Mouse (Mus musculus) forebrain, postnatal 0 days (tissue): Measurements from ENCODE around the gene Armc9. TPM values are rescaled to one million over a fixed set of nuclear protein-coding genes. Genes with fewer than 3 reads are reported as not detected.

Source experiments
- ATAC-seq: fragments of 200-750 bp; cut with Nextera tagmentation; 2 replicates; pipeline ENCODE4 v1.8.0; 2017; ENCODE audit warnings: mild to moderate bottlenecking, moderate library complexity
- DNase-seq: peaks from one replicate; pipeline ENCODE4 v3.0.0-alpha.2; 2015
- H3K27ac ChIP-seq: fragments of 300-500 bp; sonication (generic); 2 replicates; pipeline ENCODE4 v1.5.1; 2014; ENCODE audit warnings: low read depth, mild to moderate bottlenecking, antibody characterized with exemption, low read length, moderate library complexity, mixed read lengths
- H3K27me3 ChIP-seq: fragments of 300-500 bp; sonication (generic); 2 replicates; pipeline ENCODE4 v1.6.1; 2014; ENCODE audit warnings: mild to moderate bottlenecking, low read length, mixed read lengths; ENCODE audit not compliant: insufficient read depth
- H3K36me3 ChIP-seq: fragments of 300-500 bp; sonication (generic); 2 replicates; pipeline ENCODE4 v1.6.1; 2014; ENCODE audit warnings: mild to moderate bottlenecking, moderate library complexity; ENCODE audit not compliant: insufficient read depth
- H3K4me1 ChIP-seq: fragments of 300-500 bp; sonication (generic); 2 replicates; pipeline ENCODE4 v1.6.1; 2014; ENCODE audit warnings: antibody characterized with exemption; ENCODE audit not compliant: insufficient read depth
- H3K4me2 ChIP-seq: fragments of 300-500 bp; sonication (generic); 2 replicates; pipeline ENCODE4 v1.6.1; 2014; ENCODE audit warnings: low read depth, mild to moderate bottlenecking, moderate library complexity
- H3K4me3 ChIP-seq: fragments of 300-500 bp; sonication (generic); 2 replicates; pipeline ENCODE4 v1.5.1; 2014; ENCODE audit warnings: low read depth, low read length, mixed read lengths
- H3K9ac ChIP-seq: fragments of 300-500 bp; sonication (generic); 2 replicates; pipeline ENCODE4 v1.6.1; 2014; ENCODE audit warnings: mild to moderate bottlenecking
- H3K9me3 ChIP-seq: fragments of 300-500 bp; sonication (generic); 2 replicates; pipeline ENCODE4 v1.6.1; 2016; ENCODE audit warnings: low read length
- CTCF ChIP-seq: sonication (generic); IDR thresholded peaks from 2 replicates; pipeline ENCODE4 v1.5.1; 2016; ENCODE audit warnings: antibody characterized with exemption, control low read depth, low read depth
- WGBS: fragments of 180-500 bp; shearing (Covaris S2); extraction: QIAGEN DNeasy Blood & Tissue Kit; methylation state at CpG from one replicate; pipeline ENCODE4 v1.1.7; 2014; 5-methylcytosine and 5-hydroxymethylcytosine counted together
- polyA plus RNA-seq: library from polyadenylated mRNA; unstranded; fragments of >200 nt; fragmentation: Nextera tagmentation; extraction: Ambion mirVana; gene quantifications from 2 replicates; pipeline ENCODE4 v1.2.1, GENCODE M21; 2015
- total RNA-seq: library from RNA; depleted of rRNA; stranded (reverse); fragments of >200 nt; gene quantifications from 2 replicates; pipeline ENCODE4 v1.2.3, GENCODE M21; 2014; rRNA removed

Armc9 gene
- total and polyA plus RNA-seq, 2 experiments from 2014 or later: 29.1 to 35.2 TPM

DNA sequence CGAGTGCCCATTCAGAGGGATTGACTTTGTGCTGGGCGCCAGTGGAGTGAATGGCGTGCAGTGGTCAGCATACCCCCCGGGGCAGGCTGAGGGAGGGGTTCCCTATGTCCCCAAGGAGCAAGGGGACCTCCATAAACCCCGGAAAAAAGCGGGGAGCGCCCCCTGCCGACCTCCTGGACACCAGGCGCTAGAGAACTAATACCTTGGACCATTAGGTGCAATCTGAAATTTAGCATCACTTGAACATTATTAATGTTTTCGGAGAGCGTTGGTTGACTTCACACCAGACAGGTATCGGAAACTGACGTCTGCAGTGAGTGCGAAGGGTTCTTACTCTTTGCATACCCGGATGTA is 159.2 kb downstream of the Armc9 start:
- 0 out of 2 replicates have a peak, but pooled peaks have one; percentile 14 for TF ChIP-seq CTCF
- H3K27ac ChIP-seq: no peak overlapping the region
- no peak overlapping the region for H3K4me3 ChIP-seq
- H3K4me1 ChIP-seq: no peaks in the 10 kb centered on the region
- ATAC-seq (no peak), DNase-seq (no peak)
- 25% methylated on average over 15 of the region's 15 CpGs for WGBS
- no peaks in the 10 kb centered on the region for H3K27me3 ChIP-seq
- no peak overlapping the region for H3K4me2 ChIP-seq
- no peak overlapping the region for H3K9ac ChIP-seq
- H3K36me3 ChIP-seq: no peaks in the 10 kb centered on the region
- H3K9me3 ChIP-seq: no peaks in the 10 kb centered on the region

DNA sequence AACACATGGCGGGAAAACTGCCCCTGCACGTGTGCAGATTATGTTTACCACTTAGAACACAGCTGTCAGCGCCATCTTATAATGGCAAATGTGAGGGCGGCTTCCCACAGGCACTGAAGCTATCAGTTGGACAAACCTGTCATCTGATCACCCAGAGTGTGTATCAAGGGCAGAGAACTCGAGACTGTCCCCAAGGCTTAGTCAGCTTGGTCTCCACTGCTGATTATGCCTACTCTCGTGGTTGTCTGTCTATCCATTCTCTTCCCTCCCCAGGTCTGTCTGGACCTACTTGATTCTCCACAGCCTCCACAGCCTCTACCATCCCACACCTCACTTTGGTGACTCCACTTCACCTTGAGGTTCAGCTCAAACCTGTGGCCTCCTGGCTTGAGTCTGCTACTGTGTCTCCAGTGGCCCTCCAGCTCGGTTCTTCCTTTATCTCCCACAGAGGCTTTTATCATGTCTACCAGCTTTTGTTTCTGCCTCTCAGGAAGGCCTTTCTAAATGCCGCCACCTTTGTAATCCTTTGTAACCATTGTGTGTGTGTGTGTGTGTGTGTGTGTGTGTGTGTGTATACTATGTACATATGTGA is 166.3 kb downstream of the Armc9 start:
- ATAC-seq (no peak), DNase-seq (no peak)
- WGBS: 82% methylated on average over 6 of the region's 8 CpGs
- Histone ChIP-seq H3K9me3 (no peaks in the 10 kb centered on the region), H3K27ac (no peak overlapping the region), H3K4me3 (no peak overlapping the region), H3K36me3 (no peaks in the 10 kb centered on the region), H3K9ac (no peak overlapping the region), H3K4me1 (no peaks in the 10 kb centered on the region), H3K4me2 (no peak overlapping the region), H3K27me3 (no peaks in the 10 kb centered on the region)
- no peak for TF ChIP-seq CTCF

Other genes starting within 250 kb of the Armc9 start
- gene 4933407L21Rik, start 226.3 kb upstream of the Armc9 start, total RNA-seq: 6.7 and 9.8 TPM in 2 replicates
- 6.2 and 8.6 TPM in 2 replicates for gene 4933407L21Rik, start 226.3 kb upstream of the Armc9 start, polyA plus RNA-seq
- gene Gpr55, start 193.8 kb upstream of the Armc9 start, total RNA-seq: 0.05 and 0.08 TPM in 2 replicates
- gene Gpr55, start 193.8 kb upstream of the Armc9 start, polyA plus RNA-seq: 0.08 and 0.12 TPM in 2 replicates
- 0.54 TPM in 1 of 2 replicates, not detected in the other for gene Spata3, start 138.0 kb upstream of the Armc9 start, total RNA-seq
- gene Spata3, start 138.0 kb upstream of the Armc9 start, polyA plus RNA-seq: 0.92 and 0.94 TPM in 2 replicates
- gene 2810459M11Rik, start 108.9 kb upstream of the Armc9 start, total RNA-seq: 22.6 and 30.5 TPM in 2 replicates
- 9.3 and 13.6 TPM in 2 replicates for gene 2810459M11Rik, start 108.9 kb upstream of the Armc9 start, polyA plus RNA-seq
- 106 and 133 TPM in 2 replicates for gene Psmd1, start 90.4 kb upstream of the Armc9 start, total RNA-seq
- 164 and 184 TPM in 2 replicates for gene Psmd1, start 90.4 kb upstream of the Armc9 start, polyA plus RNA-seq
- gene Htr2b, start 42.8 kb upstream of the Armc9 start, total RNA-seq: 0.08 TPM in 1 of 2 replicates, not detected in the other
- 0.22 TPM in 1 of 2 replicates, not detected in the other for gene Htr2b, start 42.8 kb upstream of the Armc9 start, polyA plus RNA-seq
- 1.5 and 1.8 TPM in 2 replicates for gene Gm21972, start 21.1 kb upstream of the Armc9 start, total RNA-seq
- gene Gm21972, start 21.1 kb upstream of the Armc9 start, polyA plus RNA-seq: 0.52 and 0.54 TPM in 2 replicates
- 10.6 and 11.1 TPM in 2 replicates for gene B3gnt7, start 148.1 kb downstream of the Armc9 start, total RNA-seq
- 10.7 and 11.7 TPM in 2 replicates for gene B3gnt7, start 148.1 kb downstream of the Armc9 start, polyA plus RNA-seq
- 35.9 and 50.6 TPM in 2 replicates for gene Ncl, start 204.6 kb downstream of the Armc9 start, total RNA-seq
- gene Ncl, start 204.6 kb downstream of the Armc9 start, polyA plus RNA-seq: 164 and 210 TPM in 2 replicates